Mouse (Mus musculus) neural tube, embryonic 14.5 days (tissue): ENCODE data around the gene Syt3. TPM values are rescaled to one million over a fixed set of nuclear protein-coding genes. Genes with fewer than 3 reads are reported as not detected.

Experiments used
- ATAC-seq: fragments of 200-750 bp; cut with Nextera tagmentation; 2 replicates; pipeline ENCODE4 v1.8.0; 2017; ENCODE audit warnings: low read depth, mild to moderate bottlenecking, moderate TSS enrichment, moderate library complexity
- H3K27ac ChIP-seq: fragments of 300-500 bp; sonication (generic); 2 replicates; pipeline ENCODE4 v1.5.1; 2014; ENCODE audit warnings: low read depth, mild to moderate bottlenecking, control low read depth, low read length, moderate library complexity, mixed read lengths
- H3K27me3 ChIP-seq: fragments of 300-500 bp; sonication (generic); 2 replicates; pipeline ENCODE4 v1.6.1; 2014; ENCODE audit warnings: low read length; ENCODE audit not compliant: control insufficient read depth, insufficient read depth
- H3K36me3 ChIP-seq: fragments of 300-500 bp; sonication (generic); 2 replicates; pipeline ENCODE4 v1.6.1; 2014; ENCODE audit warnings: low read length, mixed read lengths; ENCODE audit not compliant: control insufficient read depth, insufficient read depth
- H3K4me1 ChIP-seq: fragments of 300-500 bp; sonication (generic); 2 replicates; pipeline ENCODE4 v1.6.1; 2014; ENCODE audit warnings: low read length; ENCODE audit not compliant: control insufficient read depth, insufficient read depth
- H3K4me2 ChIP-seq: fragments of 300-500 bp; sonication (generic); 2 replicates; pipeline ENCODE4 v1.6.1; 2014; ENCODE audit warnings: mild to moderate bottlenecking, low read depth, low read length, control low read depth
- H3K4me3 ChIP-seq: fragments of 300-500 bp; sonication (generic); 2 replicates; pipeline ENCODE4 v1.5.1; 2014; ENCODE audit warnings: low read depth, low read length, control low read depth, mixed read lengths
- H3K9ac ChIP-seq: fragments of 300-500 bp; sonication (generic); replicated peaks from 2 replicates; pipeline ENCODE4 v1.6.1; 2014; ENCODE audit warnings: low read depth, mild to moderate bottlenecking, control low read depth, low read length, mixed read lengths
- H3K9me3 ChIP-seq: fragments of 300-500 bp; sonication (generic); 2 replicates; pipeline ENCODE4 v1.6.1; 2016; ENCODE audit warnings: low read length; ENCODE audit not compliant: control insufficient read depth
- WGBS: fragments of 180-500 bp; shearing (Covaris S2); extraction: QIAGEN DNeasy Blood & Tissue Kit; methylation state at CpG from one replicate; pipeline ENCODE4 v1.1.7; 2014; 5-methylcytosine and 5-hydroxymethylcytosine counted together
- polyA plus RNA-seq: library from polyadenylated mRNA; unstranded; fragments of >200 nt; fragmentation: Nextera tagmentation; extraction: Ambion mirVana; gene quantifications from 2 replicates; pipeline ENCODE4 v1.2.1, GENCODE M21; 2014

Gene Syt3
- polyA plus RNA-seq, 1 experiment from 2014 or later, result 68.4 TPM

GRCm38 (mm10) chr7:44436267-44436666 is 52.4 kb downstream of the Syt3 start:
- Histone ChIP-seq H3K9ac (no peak overlapping the region), H3K4me2 (no peak overlapping the region), H3K4me1 (peaks cover 16% of the 10 kb centered on the region), H3K36me3 (no peaks in the 10 kb centered on the region), H3K9me3 (no peaks in the 10 kb centered on the region), H3K27ac (no peak overlapping the region), H3K4me3 (no peak overlapping the region), H3K27me3 (no peaks in the 10 kb centered on the region)
- WGBS, result 25% methylated on average over 1 of the region's 1 CpGs
- no peak for ATAC-seq

GRCm38 (mm10) chr7:44437188-44437587 is 53.3 kb downstream of the Syt3 start:
- no peaks in the 10 kb centered on the region for H3K9me3 ChIP-seq
- ATAC-seq, result no peak
- H3K27me3 ChIP-seq, result no peaks in the 10 kb centered on the region; the same call in 1 of the 2 replicates
- H3K4me2 ChIP-seq, result no peak overlapping the region
- H3K9ac ChIP-seq, result no peak overlapping the region
- H3K27ac ChIP-seq, result no peak overlapping the region
- no peak overlapping the region for H3K4me3 ChIP-seq
- WGBS, result 86% methylated on average over 1 of the region's 1 CpGs
- H3K4me1 ChIP-seq, result peaks cover 10% of the 10 kb centered on the region
- no peaks in the 10 kb centered on the region for H3K36me3 ChIP-seq

GRCm38 (mm10) chr7:44437933-44438332 is 54.0 kb downstream of the Syt3 start:
- Histone ChIP-seq H3K27me3 (no peaks in the 10 kb centered on the region; the same call in 1 of the 2 replicates), H3K4me1 (peaks cover 6% of the 10 kb centered on the region), H3K4me2 (no peak overlapping the region), H3K9me3 (no peaks in the 10 kb centered on the region), H3K4me3 (no peak overlapping the region), H3K9ac (no peak overlapping the region), H3K27ac (no peak overlapping the region), H3K36me3 (no peaks in the 10 kb centered on the region)
- WGBS, result 68% methylated on average over 8 of the region's 8 CpGs
- no peak for ATAC-seq

GRCm38 (mm10) chr7:44439696-44440095 is 55.8 kb downstream of the Syt3 start:
- no peak overlapping the region for H3K27ac ChIP-seq
- ATAC-seq, result no peak
- no peaks in the 10 kb centered on the region for H3K9me3 ChIP-seq
- no peak overlapping the region for H3K9ac ChIP-seq
- 72% methylated on average over 2 of the region's 2 CpGs for WGBS
- no peak overlapping the region for H3K4me3 ChIP-seq
- peaks cover 17% of the 10 kb centered on the region for H3K4me1 ChIP-seq
- no peak overlapping the region for H3K4me2 ChIP-seq
- no peaks in the 10 kb centered on the region; the same call in 1 of the 2 replicates for H3K27me3 ChIP-seq
- no peaks in the 10 kb centered on the region; the same call in 1 of the 2 replicates for H3K36me3 ChIP-seq

GRCm38 (mm10) chr7:44440479-44440878 is 56.6 kb downstream of the Syt3 start:
- ATAC-seq, result no peak
- Histone ChIP-seq H3K4me1 (peaks cover 25% of the 10 kb centered on the region), H3K4me2 (no peak overlapping the region), H3K27me3 (no peaks in the 10 kb centered on the region; the same call in 1 of the 2 replicates), H3K9ac (no peak overlapping the region), H3K4me3 (no peak overlapping the region), H3K9me3 (no peaks in the 10 kb centered on the region), H3K27ac (no peak overlapping the region; the same call in 1 of the 2 replicates), H3K36me3 (peaks cover 5% of the 10 kb centered on the region; the same call in 1 of the 2 replicates)
- 85% methylated on average over 1 of the region's 1 CpGs for WGBS

GRCm38 (mm10) chr7:44441180-44441579 is 57.3 kb downstream of the Syt3 start:
- peaks cover 9% of the 10 kb centered on the region; the same call in 1 of the 2 replicates for H3K36me3 ChIP-seq
- ATAC-seq, result peak; percentile 1; the same call in 1 of the 2 replicates
- peak overlapping the region; percentile 98 for H3K27ac ChIP-seq
- no peaks in the 10 kb centered on the region for H3K9me3 ChIP-seq
- H3K4me2 ChIP-seq, result peak overlapping the region; percentile 97
- peak overlapping the region; percentile 99; the same call in 1 of the 2 replicates for H3K9ac ChIP-seq
- 10% methylated on average over 1 of the region's 1 CpGs for WGBS
- H3K27me3 ChIP-seq, result no peaks in the 10 kb centered on the region; the same call in 1 of the 2 replicates
- H3K4me1 ChIP-seq, result peaks cover 32% of the 10 kb centered on the region
- peak overlapping the region; percentile 80 for H3K4me3 ChIP-seq

GRCm38 (mm10) chr7:44441648-44442109 is 57.8 kb downstream of the Syt3 start:
- peak overlapping the region; percentile 99 for H3K9ac ChIP-seq
- H3K4me1 ChIP-seq, result peaks cover 36% of the 10 kb centered on the region
- ATAC-seq, result peak; percentile 79
- WGBS, result 0% methylated on average over 14 of the region's 14 CpGs
- H3K4me3 ChIP-seq, result peak overlapping the region; percentile 80
- peak overlapping the region; percentile 98 for H3K27ac ChIP-seq
- peak overlapping the region; percentile 97 for H3K4me2 ChIP-seq
- H3K9me3 ChIP-seq, result no peaks in the 10 kb centered on the region
- peaks cover 14% of the 10 kb centered on the region; the same call in 1 of the 2 replicates for H3K36me3 ChIP-seq
- no peaks in the 10 kb centered on the region; the same call in 1 of the 2 replicates for H3K27me3 ChIP-seq

- H3K4me1 ChIP-seq, result peaks cover 42% of the 10 kb centered on the region
- peak overlapping the region; percentile 99 for H3K9ac ChIP-seq
- peaks cover 19% of the 10 kb centered on the region; the same call in 1 of the 2 replicates for H3K36me3 ChIP-seq
- peak overlapping the region; percentile 98 for H3K27ac ChIP-seq
- H3K4me2 ChIP-seq, result peak overlapping the region; percentile 97
- H3K4me3 ChIP-seq, result peak overlapping the region; percentile 80
- peak; percentile 36 for ATAC-seq
- no peaks in the 10 kb centered on the region for H3K9me3 ChIP-seq
- WGBS, result 0% methylated on average over 12 of the region's 14 CpGs
- H3K27me3 ChIP-seq, result no peaks in the 10 kb centered on the region; the same call in 1 of the 2 replicates
Measured at GRCm38 (mm10) chr7:44442407-44442821, 58.5 kb downstream of the Syt3 start.
